Mouse (Mus musculus) heart, postnatal 0 days (tissue): ENCODE data around the gene Ttll13. TPM values are rescaled to one million over a fixed set of nuclear protein-coding genes. Genes with fewer than 3 reads are reported as not detected.

Experiments used
- ATAC-seq: fragments of 200-750 bp; cut with Nextera tagmentation; 2 replicates; pipeline ENCODE4 v1.8.0; 2017; ENCODE audit warnings: low read depth, moderate number of reproducible peaks, moderate library complexity; ENCODE audit not compliant: insufficient read depth
- DNase-seq: peaks from one replicate; pipeline ENCODE4 v3.0.0-alpha.2; 2016; ENCODE audit warnings: low spot score
- H3K27ac ChIP-seq: fragments of 300-500 bp; sonication (generic); 2 replicates; pipeline ENCODE4 v1.5.1; 2014; ENCODE audit warnings: low read depth, mild to moderate bottlenecking
- H3K27me3 ChIP-seq: fragments of 300-500 bp; sonication (generic); 2 replicates; pipeline ENCODE4 v1.6.1; 2014; ENCODE audit warnings: low read length, mixed read lengths; ENCODE audit not compliant: control insufficient read depth, insufficient read depth
- H3K36me3 ChIP-seq: fragments of 300-500 bp; sonication (generic); replicated peaks from 2 replicates; pipeline ENCODE4 v1.6.1; 2014; ENCODE audit warnings: low read length, mixed read lengths; ENCODE audit not compliant: control insufficient read depth, insufficient read depth
- H3K4me1 ChIP-seq: fragments of 300-500 bp; sonication (generic); 2 replicates; pipeline ENCODE4 v1.6.1; 2014; ENCODE audit warnings: antibody characterized with exemption; ENCODE audit not compliant: control insufficient read depth, insufficient read depth
- H3K4me2 ChIP-seq: fragments of 300-500 bp; sonication (generic); 2 replicates; pipeline ENCODE4 v1.6.1; 2014; ENCODE audit warnings: low read depth, mild to moderate bottlenecking, low read length, moderate library complexity
- H3K4me3 ChIP-seq: fragments of 300-500 bp; sonication (generic); 2 replicates; pipeline ENCODE4 v1.5.1; 2014; ENCODE audit warnings: low read depth, low read length
- H3K9ac ChIP-seq: fragments of 300-500 bp; sonication (generic); replicated peaks from 2 replicates; pipeline ENCODE4 v1.6.1; 2014; ENCODE audit warnings: low read depth, low read length, mixed read lengths
- H3K9me3 ChIP-seq: fragments of 300-500 bp; sonication (generic); replicated peaks from 2 replicates; pipeline ENCODE4 v1.6.1; 2016; ENCODE audit warnings: low read length; ENCODE audit not compliant: control insufficient read depth
- CTCF ChIP-seq: IDR thresholded peaks from 2 replicates; pipeline ENCODE4 v1.5.1; 2016; ENCODE audit warnings: antibody characterized with exemption, control low read depth, low read depth
- EP300 ChIP-seq: IDR thresholded peaks from 2 replicates; pipeline ENCODE4 v1.6.1; 2016; ENCODE audit warnings: antibody characterized with exemption, low read depth
- WGBS: fragments of 180-500 bp; shearing (Covaris S2); extraction: QIAGEN DNeasy Blood & Tissue Kit; methylation state at CpG from one replicate; pipeline ENCODE4 v1.1.7; 2014; 5-methylcytosine and 5-hydroxymethylcytosine counted together
- polyA plus RNA-seq: library from polyadenylated mRNA; unstranded; fragments of >200 nt; fragmentation: Nextera tagmentation; extraction: Ambion mirVana; gene quantifications from 2 replicates; pipeline ENCODE4 v1.2.1, GENCODE M21; 2015
- total RNA-seq: library from RNA; depleted of rRNA; stranded (reverse); fragments of >200 nt; gene quantifications from 2 replicates; pipeline ENCODE4 v1.2.3, GENCODE M21; 2014; ENCODE audit warnings: low replicate concordance

Gene Ttll13
- total and polyA plus RNA-seq, 2 experiments from 2014 or later: 0.98 TPM; not detected in 1

GRCm38 (mm10) chr7:80276374-80276773 lies 30.2 kb downstream of the Ttll13 start:
- Histone ChIP-seq H3K27ac (no peak overlapping the region), H3K4me2 (no peak overlapping the region), H3K9ac (no peak overlapping the region), H3K4me3 (no peak overlapping the region), H3K4me1 (peaks cover 2% of the 10 kb centered on the region; the same call in 1 of the 2 replicates), H3K36me3 (peaks cover 68% of the 10 kb centered on the region), H3K9me3 (peaks cover 11% of the 10 kb centered on the region; the same call in 1 of the 2 replicates), H3K27me3 (no peaks in the 10 kb centered on the region)
- DNase-seq (no peak), ATAC-seq (no peak)
- WGBS: 90% methylated on average over 4 of the region's 4 CpGs
- TF ChIP-seq CTCF (no peak), EP300 (no peak)

- no peak for DNase-seq
- Histone ChIP-seq H3K9me3 (peaks cover 3% of the 10 kb centered on the region; the same call in 1 of the 2 replicates), H3K27me3 (no peaks in the 10 kb centered on the region), H3K36me3 (peaks cover 78% of the 10 kb centered on the region), H3K4me2 (no peak overlapping the region), H3K4me1 (no peaks in the 10 kb centered on the region), H3K27ac (no peak overlapping the region), H3K4me3 (no peak overlapping the region), H3K9ac (no peak overlapping the region)
- TF ChIP-seq CTCF (no peak), EP300 (no peak)
- 85% methylated on average over 10 of the region's 10 CpGs for WGBS
- no peak for ATAC-seq
Measured at GRCm38 (mm10) chr7:80280032-80280431, 33.9 kb downstream of the Ttll13 start.

GRCm38 (mm10) chr7:80280998-80281397 lies 34.8 kb downstream of the Ttll13 start:
- Histone ChIP-seq H3K36me3 (peaks cover 80% of the 10 kb centered on the region), H3K4me1 (no peaks in the 10 kb centered on the region), H3K27ac (no peak overlapping the region), H3K27me3 (no peaks in the 10 kb centered on the region), H3K4me2 (no peak overlapping the region), H3K9me3 (no peaks in the 10 kb centered on the region), H3K9ac (no peak overlapping the region), H3K4me3 (no peak overlapping the region)
- DNase-seq (no peak), ATAC-seq (no peak)
- TF ChIP-seq EP300 (no peak), CTCF (no peak)
- 89% methylated on average over 2 of the region's 2 CpGs for WGBS

GRCm38 (mm10) chr7:80281646-80282045 lies 35.5 kb downstream of the Ttll13 start:
- TF ChIP-seq CTCF (no peak), EP300 (no peak)
- H3K27me3 ChIP-seq: no peaks in the 10 kb centered on the region
- H3K36me3 ChIP-seq: peaks cover 80% of the 10 kb centered on the region
- H3K9ac ChIP-seq: no peak overlapping the region
- DNase-seq: no peak
- H3K4me2 ChIP-seq: no peak overlapping the region
- H3K27ac ChIP-seq: no peak overlapping the region
- 88% methylated on average over 3 of the region's 3 CpGs for WGBS
- no peak for ATAC-seq
- H3K4me3 ChIP-seq: no peak overlapping the region
- no peaks in the 10 kb centered on the region for H3K9me3 ChIP-seq
- no peaks in the 10 kb centered on the region for H3K4me1 ChIP-seq

- WGBS: 61% methylated on average over 3 of the region's 3 CpGs
- TF ChIP-seq CTCF: no peak
- no peak overlapping the region for H3K9ac ChIP-seq
Measured at GRCm38 (mm10) chr7:80283226-80283918, 37.2 kb downstream of the Ttll13 start.

GRCm38 (mm10) chr7:80284391-80284790 lies 38.2 kb downstream of the Ttll13 start:
- Histone ChIP-seq H3K4me3 (no peak overlapping the region), H3K4me1 (no peaks in the 10 kb centered on the region), H3K27ac (no peak overlapping the region), H3K9me3 (no peaks in the 10 kb centered on the region), H3K4me2 (no peak overlapping the region), H3K9ac (no peak overlapping the region), H3K36me3 (peaks cover 74% of the 10 kb centered on the region), H3K27me3 (no peaks in the 10 kb centered on the region)
- TF ChIP-seq CTCF (no peak), EP300 (no peak)
- WGBS: 72% methylated on average over 5 of the region's 5 CpGs
- no peak for DNase-seq
- ATAC-seq: no peak

More at GRCm38 (mm10) chr7:80283226-80283918, 37.2 kb downstream of the Ttll13 start:
- H3K27me3 ChIP-seq: no peaks in the 10 kb centered on the region
- DNase-seq (no peak), ATAC-seq (no peak)
- no peak overlapping the region for H3K4me2 ChIP-seq
- H3K4me1 ChIP-seq: no peaks in the 10 kb centered on the region
- H3K4me3 ChIP-seq: no peak overlapping the region
- peaks cover 81% of the 10 kb centered on the region for H3K36me3 ChIP-seq
- no peaks in the 10 kb centered on the region for H3K9me3 ChIP-seq
- H3K27ac ChIP-seq: no peak overlapping the region
